Mouse (Mus musculus) midbrain, postnatal 0 days (tissue): ENCODE data around the gene Fbxl8. TPM values are rescaled to one million over a fixed set of nuclear protein-coding genes. Genes with fewer than 3 reads are reported as not detected.

ENCODE experiments used
- ATAC-seq: fragments of 200-750 bp; cut with Nextera tagmentation; 2 replicates; pipeline ENCODE4 v1.8.0; 2017; ENCODE audit warnings: moderate number of reproducible peaks, mild to moderate bottlenecking, moderate TSS enrichment, moderate library complexity; ENCODE audit not compliant: low FRiP score
- DNase-seq: peaks from one replicate; pipeline ENCODE4 v3.0.0-alpha.2; 2015; ENCODE audit warnings: low spot score
- H3K27ac ChIP-seq: fragments of 300-500 bp; sonication (generic); 2 replicates; pipeline ENCODE4 v1.5.1; 2014; ENCODE audit warnings: low read depth, mild to moderate bottlenecking, low read length, mixed read lengths
- H3K27me3 ChIP-seq: fragments of 300-500 bp; sonication (generic); 2 replicates; pipeline ENCODE4 v1.6.1; 2014; ENCODE audit warnings: low read length, control low read depth, mixed read lengths; ENCODE audit not compliant: insufficient read depth
- H3K36me3 ChIP-seq: fragments of 300-500 bp; sonication (generic); 2 replicates; pipeline ENCODE4 v1.6.1; 2014; ENCODE audit warnings: low read length, control low read depth, mixed read lengths; ENCODE audit not compliant: insufficient read depth
- H3K4me1 ChIP-seq: fragments of 300-500 bp; sonication (generic); 2 replicates; pipeline ENCODE4 v1.6.1; 2014; ENCODE audit warnings: mild to moderate bottlenecking, control low read depth, antibody characterized with exemption, low read length, mixed read lengths; ENCODE audit not compliant: insufficient read depth
- H3K4me2 ChIP-seq: fragments of 300-500 bp; sonication (generic); 2 replicates; pipeline ENCODE4 v1.6.1; 2014; ENCODE audit warnings: low read depth, mild to moderate bottlenecking, low read length, mixed read lengths; ENCODE audit not compliant: poor library complexity, severe bottlenecking
- H3K4me3 ChIP-seq: fragments of 300-500 bp; sonication (generic); 2 replicates; pipeline ENCODE4 v1.5.1; 2014; ENCODE audit warnings: low read depth, mild to moderate bottlenecking, low read length, moderate library complexity
- H3K9ac ChIP-seq: fragments of 300-500 bp; sonication (generic); replicated peaks from 2 replicates; pipeline ENCODE4 v1.6.1; 2014; ENCODE audit warnings: mild to moderate bottlenecking, low read length, moderate library complexity, mixed read lengths; ENCODE audit not compliant: poor library complexity, severe bottlenecking
- H3K9me3 ChIP-seq: fragments of 300-500 bp; sonication (generic); 2 replicates; pipeline ENCODE4 v1.6.1; 2016; ENCODE audit warnings: low read length, control low read depth
- CTCF ChIP-seq: IDR thresholded peaks from 2 replicates; pipeline ENCODE4 v1.5.1; 2016; ENCODE audit warnings: antibody characterized with exemption, mild to moderate bottlenecking
- WGBS: fragments of 180-500 bp; shearing (Covaris S2); extraction: QIAGEN DNeasy Blood & Tissue Kit; methylation state at CpG from one replicate; pipeline ENCODE4 v1.1.7; 2014; 5-methylcytosine and 5-hydroxymethylcytosine counted together
- polyA plus RNA-seq: library from polyadenylated mRNA; unstranded; fragments of >200 nt; fragmentation: Nextera tagmentation; extraction: Ambion mirVana; gene quantifications from 2 replicates; pipeline ENCODE4 v1.2.1, GENCODE M21; 2015
- total RNA-seq: library from RNA; depleted of rRNA; stranded (reverse); fragments of >200 nt; gene quantifications from 2 replicates; pipeline ENCODE4 v1.2.3, GENCODE M21; 2014

The Fbxl8 gene
- total and polyA plus RNA-seq, 2 experiments from 2014 or later: 0.77 to 0.83 TPM

DNA sequence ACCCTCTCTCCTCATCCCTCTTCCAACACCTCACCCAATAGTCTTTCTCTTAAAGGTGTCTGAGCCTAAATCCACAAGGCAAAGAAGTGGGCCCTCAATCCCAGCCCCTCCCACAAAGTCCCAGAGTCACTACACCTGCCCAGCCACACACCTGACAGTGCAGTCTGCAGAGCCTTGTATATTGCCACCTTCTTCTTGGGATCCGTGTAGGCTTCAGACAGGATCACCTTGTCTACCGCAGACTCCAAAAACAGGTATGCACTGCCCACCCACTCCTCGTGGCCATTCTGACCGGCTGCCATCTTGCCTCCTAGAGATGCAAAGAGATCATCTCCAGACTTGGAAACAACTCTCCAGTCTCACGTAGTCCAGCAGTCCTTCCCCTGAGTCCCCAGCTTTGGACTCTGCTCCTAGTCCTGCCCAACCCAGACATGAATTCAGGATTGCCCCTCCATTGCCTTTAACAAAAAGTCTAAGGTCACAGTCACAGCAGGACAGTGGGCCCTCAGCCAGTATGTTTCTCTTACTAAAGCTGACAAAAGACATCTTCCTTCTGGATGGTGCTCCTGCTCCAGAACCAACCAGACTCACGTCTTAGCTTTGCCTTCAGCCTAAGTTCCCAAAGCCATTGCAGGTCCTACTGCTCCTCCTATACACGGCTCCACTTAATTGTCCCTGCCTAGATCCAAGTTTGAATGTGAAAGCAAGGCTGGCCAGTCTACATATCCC lies 3.9 kb upstream of the Fbxl8 start:
- no peak for ATAC-seq
- H3K27me3 ChIP-seq: peaks cover 47% of the 10 kb centered on the region
- H3K4me3 ChIP-seq: no peak overlapping the region
- TF ChIP-seq CTCF: no peak
- H3K4me2 ChIP-seq: no peak overlapping the region
- no peaks in the 10 kb centered on the region for H3K4me1 ChIP-seq
- no peaks in the 10 kb centered on the region for H3K36me3 ChIP-seq
- no peak for DNase-seq
- no peaks in the 10 kb centered on the region for H3K9me3 ChIP-seq
- 67% methylated on average over 7 of the region's 7 CpGs for WGBS
- no peak overlapping the region for H3K27ac ChIP-seq
- no peak overlapping the region for H3K9ac ChIP-seq

DNA sequence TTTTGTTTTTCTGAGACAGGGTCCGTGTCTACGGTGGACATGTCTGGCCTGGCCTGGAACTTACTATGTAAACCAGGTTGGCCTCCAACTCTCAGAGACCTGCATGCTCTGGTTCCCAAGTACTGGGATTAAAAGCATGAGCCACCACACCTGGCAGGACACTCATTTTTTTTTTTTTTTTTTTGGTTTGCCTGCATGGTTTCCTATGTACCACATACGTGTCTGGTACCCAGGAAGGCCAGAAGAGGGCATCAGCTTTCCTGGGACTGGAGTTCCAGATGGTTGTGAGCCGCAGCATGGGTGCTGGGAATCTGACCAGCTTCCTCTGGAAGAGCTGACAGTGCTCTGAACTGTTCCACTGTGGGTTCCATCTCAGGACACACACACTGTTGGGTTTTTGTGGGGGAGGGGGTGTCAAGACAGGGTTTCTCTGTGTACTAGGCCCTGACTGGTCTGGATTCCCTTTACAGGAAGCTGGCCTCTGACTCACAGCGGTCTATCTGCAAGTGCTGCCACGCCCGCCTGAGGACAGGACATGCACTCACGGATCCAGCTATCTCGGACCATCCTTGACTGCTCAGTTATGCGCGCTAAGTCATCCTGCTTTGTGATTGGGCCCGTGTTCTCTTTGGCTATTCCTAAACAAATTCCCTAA lies 3.0 kb upstream of the Fbxl8 start:
- no peak for ATAC-seq
- H3K36me3 ChIP-seq: no peaks in the 10 kb centered on the region
- no peaks in the 10 kb centered on the region for H3K9me3 ChIP-seq
- TF ChIP-seq CTCF: no peak
- WGBS: 87% methylated on average over 12 of the region's 12 CpGs
- no peak overlapping the region for H3K27ac ChIP-seq
- no peak overlapping the region for H3K9ac ChIP-seq
- peaks cover 56% of the 10 kb centered on the region for H3K27me3 ChIP-seq
- no peak overlapping the region for H3K4me2 ChIP-seq
- no peaks in the 10 kb centered on the region for H3K4me1 ChIP-seq
- no peak overlapping the region for H3K4me3 ChIP-seq
- no peak for DNase-seq

DNA sequence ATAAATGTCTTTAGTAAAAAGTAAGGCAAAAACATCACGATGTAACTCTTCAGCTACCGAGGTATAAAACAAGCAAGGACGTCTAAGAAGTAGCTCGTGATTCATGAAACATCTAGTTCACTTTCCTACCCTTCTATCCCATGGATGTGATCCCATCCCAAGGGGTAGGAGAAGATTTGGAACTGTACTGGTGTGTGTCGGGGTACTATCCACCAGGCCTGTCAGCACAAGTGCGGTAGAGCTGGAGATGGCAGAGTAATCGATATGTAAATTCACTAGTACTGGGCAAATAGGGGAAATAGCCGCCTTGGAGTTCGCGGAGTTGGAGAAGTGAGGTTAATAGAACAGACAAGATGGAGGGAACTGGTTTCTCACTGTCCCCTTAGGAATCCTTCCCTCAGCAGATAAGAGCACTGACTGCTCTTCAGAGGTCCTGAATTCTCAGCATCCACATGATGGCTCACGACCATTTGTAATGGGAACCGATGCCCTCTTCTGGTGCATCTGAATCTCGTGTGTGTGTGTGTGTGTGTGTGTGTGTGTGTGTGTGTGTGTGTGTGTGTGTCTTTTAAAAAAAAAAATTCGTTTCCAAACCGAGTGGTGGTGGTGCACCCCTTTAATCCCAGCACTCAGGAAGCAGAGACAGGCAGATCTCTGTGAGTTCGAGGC lies 1.1 kb upstream of the Fbxl8 start:
- no peaks in the 10 kb centered on the region for H3K4me1 ChIP-seq
- no peaks in the 10 kb centered on the region for H3K9me3 ChIP-seq
- peak; percentile 51 for TF ChIP-seq CTCF
- H3K27ac ChIP-seq: no peak overlapping the region
- H3K9ac ChIP-seq: no peak overlapping the region
- no peak overlapping the region for H3K4me3 ChIP-seq
- H3K4me2 ChIP-seq: no peak overlapping the region
- DNase-seq: no peak
- WGBS: 43% methylated on average over 16 of the region's 16 CpGs
- no peaks in the 10 kb centered on the region for H3K36me3 ChIP-seq
- ATAC-seq: no peak
- H3K27me3 ChIP-seq: peaks cover 63% of the 10 kb centered on the region

DNA sequence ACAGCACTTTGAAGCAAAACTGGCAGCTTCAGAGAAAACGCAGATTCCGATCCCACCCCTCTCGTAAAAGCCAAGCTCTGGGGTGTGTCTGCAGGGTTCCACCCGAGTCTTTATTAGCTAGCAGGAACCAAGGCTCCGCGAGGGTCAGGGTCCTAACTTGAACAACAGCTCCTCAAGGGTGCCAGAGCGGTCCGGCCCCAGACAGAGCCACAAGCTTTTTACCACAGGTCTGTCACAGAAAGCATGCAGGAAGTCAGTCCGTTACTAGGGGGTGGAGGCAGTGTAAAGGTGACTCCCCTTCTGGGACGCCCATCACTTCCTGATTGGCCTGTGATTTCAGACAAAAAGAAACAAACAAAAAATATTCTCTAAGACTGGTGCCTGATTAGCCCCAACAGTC lies 680 bp downstream of the Fbxl8 start:
- TF ChIP-seq CTCF: no peak
- peaks cover 58% of the 10 kb centered on the region for H3K27me3 ChIP-seq
- H3K9me3 ChIP-seq: no peaks in the 10 kb centered on the region
- H3K4me3 ChIP-seq: no peak overlapping the region
- no peaks in the 10 kb centered on the region for H3K36me3 ChIP-seq
- ATAC-seq: no peak
- no peak overlapping the region for H3K27ac ChIP-seq
- peak overlapping the region; percentile 95; the same call in 1 of the 2 replicates for H3K4me2 ChIP-seq
- 13% methylated on average over 10 of the region's 10 CpGs for WGBS
- no peaks in the 10 kb centered on the region for H3K4me1 ChIP-seq
- DNase-seq: no peak
- no peak overlapping the region for H3K9ac ChIP-seq

DNA sequence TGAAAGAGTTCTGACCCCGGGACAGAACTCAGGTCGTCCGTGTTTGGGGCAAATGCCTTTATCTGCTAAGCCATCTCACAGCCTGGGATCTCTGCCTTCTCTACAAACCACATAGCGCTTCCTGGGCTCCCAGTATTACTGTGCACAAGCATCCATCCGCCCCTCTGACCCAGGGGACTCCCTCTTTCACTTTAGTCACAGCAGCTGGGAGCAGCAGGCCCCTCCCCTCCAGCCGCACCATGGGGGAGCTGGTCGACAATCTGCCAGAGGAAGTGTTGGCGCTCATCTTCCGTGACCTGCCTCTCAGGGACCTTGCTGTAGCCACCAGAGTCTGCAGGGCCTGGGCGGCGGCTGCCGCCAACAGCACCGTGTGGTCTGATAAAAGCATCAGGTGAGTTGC lies 2.3 kb downstream of the Fbxl8 start:
- TF ChIP-seq CTCF: no peak
- Histone ChIP-seq H3K9me3 (no peaks in the 10 kb centered on the region), H3K4me3 (no peak overlapping the region), H3K4me1 (0 out of 2 replicates have a peak, but pooled peaks cover 6% of the 10 kb centered on the region), H3K36me3 (no peaks in the 10 kb centered on the region), H3K4me2 (no peak overlapping the region), H3K27ac (no peak overlapping the region), H3K27me3 (peaks cover 57% of the 10 kb centered on the region), H3K9ac (no peak overlapping the region)
- 12% methylated on average over 13 of the region's 13 CpGs for WGBS
- DNase-seq (no peak), ATAC-seq (no peak)
